8 mouse cellular contexts compared by ENCODE assay signal in the genomic region with DNA sequence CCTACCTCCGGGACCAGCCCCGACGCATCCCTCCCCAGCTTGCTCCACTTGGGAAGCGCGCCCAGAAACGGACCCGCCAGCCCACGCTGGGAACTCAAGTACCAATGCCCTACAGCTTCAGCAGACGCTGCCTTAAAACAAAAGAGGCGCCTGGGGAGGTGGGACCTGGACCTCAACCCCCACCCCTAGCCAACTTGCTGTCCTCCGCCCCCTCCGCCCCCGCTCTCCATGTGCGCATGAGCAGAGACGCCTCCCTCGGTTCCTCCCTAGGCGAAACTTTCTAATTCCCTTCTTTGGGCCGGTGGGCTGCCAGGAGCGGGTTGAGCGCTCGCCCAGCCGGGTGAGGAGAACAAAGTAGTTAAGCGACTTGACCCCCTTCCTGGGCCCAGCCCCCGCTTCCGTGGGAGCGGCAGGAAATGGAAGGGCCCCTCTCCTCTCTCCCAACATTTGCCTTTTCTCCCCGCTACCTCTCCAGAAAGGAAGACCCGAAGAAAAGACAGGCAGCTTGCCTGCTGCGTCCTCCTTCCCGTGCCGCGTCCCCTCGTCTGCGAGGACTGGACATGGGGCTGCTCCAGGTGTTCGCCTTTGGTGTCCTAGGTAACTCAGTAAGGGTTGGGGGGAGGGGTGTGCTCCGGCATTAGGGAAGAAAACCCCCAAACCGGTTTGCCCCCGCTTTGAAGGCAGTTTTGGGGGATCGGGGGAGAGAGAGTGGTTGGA. TPM values are rescaled to one million over a fixed set of nuclear protein-coding genes. Genes with fewer than 3 reads are reported as not detected.
A peak's percentile ranks its signal among the peaks of the same experiment; 100 is the strongest.
DNase-seq lines count a peak whose midpoint lies in the region; ATAC-seq lines count a peak whose summit lies in the region.

A gene (plus strand): TSS at position 230 of the 717 bp plus-strand sequence.

- peak within 1 kb of the TSS; percentile 71 for H3K4me3 ChIP-seq in embryonic facial prominence, embryonic 11.5 days (ENCODE audit: low read depth, low read length)
- H3K4me3 ChIP-seq in heart, embryonic 11.5 days (ENCODE audit: low read depth, low read length) = peak within 1 kb of the TSS; percentile 88
- H3K4me3 ChIP-seq in kidney, embryonic 15.5 days (replicated peaks) = peak within 1 kb of the TSS; percentile 75
- H3K4me3 ChIP-seq in liver, embryonic 12.5 days = peak within 1 kb of the TSS; percentile 46
- peak within 1 kb of the TSS; percentile 48 for H3K4me3 ChIP-seq in neural tube, embryonic 13.5 days

- H3K4me1 ChIP-seq in embryonic facial prominence, embryonic 11.5 days (ENCODE audit: control insufficient read depth, insufficient read depth, low read length) = peaks cover 2% of the 10 kb centered on the region; the same call in 1 of the 2 replicates
- H3K4me1 ChIP-seq in heart, embryonic 11.5 days (ENCODE audit: control insufficient read depth, insufficient read depth, low read length) = peaks cover 49% of the 10 kb centered on the region
- peaks cover 67% of the 10 kb centered on the region for H3K4me1 ChIP-seq in kidney, embryonic 15.5 days
- H3K4me1 ChIP-seq in liver, embryonic 12.5 days = 0 out of 2 replicates have a peak, but pooled peaks cover 5% of the 10 kb centered on the region
- peaks cover 31% of the 10 kb centered on the region for H3K4me1 ChIP-seq in neural tube, embryonic 13.5 days (replicated peaks)

- H3K9ac ChIP-seq in embryonic facial prominence, embryonic 11.5 days (replicated peaks; ENCODE audit: low read length) = peak within 1 kb of the TSS; percentile 79
- H3K9ac ChIP-seq in heart, embryonic 11.5 days (ENCODE audit: low read depth, low read length) = peak within 1 kb of the TSS; percentile 93
- H3K9ac ChIP-seq in kidney, embryonic 15.5 days = peak within 1 kb of the TSS; percentile 76
- H3K9ac ChIP-seq in liver, embryonic 12.5 days = peak within 1 kb of the TSS; percentile 25; the same call in 1 of the 2 replicates
- H3K9ac ChIP-seq in neural tube, embryonic 13.5 days = peak within 1 kb of the TSS; percentile 74

- DNase-seq in cerebellum, postnatal 14 days = peak; percentile 41 to 44
- no peak for DNase-seq in cerebellum, adult 11-12 months
- peak; percentile 80 for DNase-seq in embryonic facial prominence, embryonic 11.5 days (ENCODE audit: low spot score)
- DNase-seq in urinary bladder, postnatal 4 days (ENCODE audit: low spot score in 2 of 2) = peak; percentile 84

- H3K27me3 ChIP-seq in embryonic facial prominence, embryonic 11.5 days (ENCODE audit: control insufficient read depth, insufficient read depth, low read length) = no peaks in the 10 kb centered on the region
- no peaks in the 10 kb centered on the region for H3K27me3 ChIP-seq in heart, embryonic 11.5 days (ENCODE audit: control insufficient read depth, insufficient read depth, low read length)
- H3K27me3 ChIP-seq in kidney, embryonic 15.5 days = no peaks in the 10 kb centered on the region
- H3K27me3 ChIP-seq in liver, embryonic 12.5 days (replicated peaks) = peaks cover 65% of the 10 kb centered on the region
- H3K27me3 ChIP-seq in neural tube, embryonic 13.5 days = peaks cover 62% of the 10 kb centered on the region

- no peaks in the 10 kb centered on the region for H3K9me3 ChIP-seq in embryonic facial prominence, embryonic 11.5 days (replicated peaks; ENCODE audit: control insufficient read depth, low read length)
- no peaks in the 10 kb centered on the region for H3K9me3 ChIP-seq in heart, embryonic 11.5 days (replicated peaks; ENCODE audit: control insufficient read depth, low read length)
- H3K9me3 ChIP-seq in kidney, embryonic 15.5 days (replicated peaks) = no peaks in the 10 kb centered on the region
- H3K9me3 ChIP-seq in liver, embryonic 12.5 days (replicated peaks) = no peaks in the 10 kb centered on the region
- H3K9me3 ChIP-seq in neural tube, embryonic 13.5 days = no peaks in the 10 kb centered on the region

- peak within 1 kb of the TSS; percentile 91 for H3K4me2 ChIP-seq in embryonic facial prominence, embryonic 11.5 days (ENCODE audit: low read depth, low read length)
- peak within 1 kb of the TSS; percentile 78 for H3K4me2 ChIP-seq in heart, embryonic 11.5 days
- peak within 1 kb of the TSS; percentile 81 for H3K4me2 ChIP-seq in kidney, embryonic 15.5 days
- peak within 1 kb of the TSS; percentile 62 for H3K4me2 ChIP-seq in liver, embryonic 12.5 days
- peak within 1 kb of the TSS; percentile 81 for H3K4me2 ChIP-seq in neural tube, embryonic 13.5 days

- H3K27ac ChIP-seq in embryonic facial prominence, embryonic 11.5 days (replicated peaks; ENCODE audit: low read depth, low read length) = peak within 1 kb of the TSS; percentile 72
- peak within 1 kb of the TSS; percentile 92 for H3K27ac ChIP-seq in heart, embryonic 11.5 days (ENCODE audit: low read depth, low read length)
- peak within 1 kb of the TSS; percentile 95 for H3K27ac ChIP-seq in kidney, embryonic 15.5 days
- no peak within 1 kb of the TSS for H3K27ac ChIP-seq in liver, embryonic 12.5 days
- H3K27ac ChIP-seq in neural tube, embryonic 13.5 days (replicated peaks) = peak within 1 kb of the TSS; percentile 18; the same call in 1 of the 2 replicates

- no peaks in the 10 kb centered on the region for H3K36me3 ChIP-seq in embryonic facial prominence, embryonic 11.5 days (replicated peaks; ENCODE audit: control insufficient read depth, insufficient read depth, low read depth, low read length)
- H3K36me3 ChIP-seq in heart, embryonic 11.5 days (ENCODE audit: control insufficient read depth, insufficient read depth, low read length) = peaks cover 4% of the 10 kb centered on the region; the same call in 1 of the 2 replicates
- H3K36me3 ChIP-seq in kidney, embryonic 15.5 days = peaks cover 16% of the 10 kb centered on the region
- H3K36me3 ChIP-seq in liver, embryonic 12.5 days = no peaks in the 10 kb centered on the region
- no peaks in the 10 kb centered on the region for H3K36me3 ChIP-seq in neural tube, embryonic 13.5 days

- ATAC-seq in embryonic facial prominence, embryonic 11.5 days (replicated peaks; ENCODE audit: insufficient number of reproducible peaks, low FRiP score, low TSS enrichment, low read depth) = 0 out of 2 replicates have a peak, but pooled peaks have one; percentile 37
- ATAC-seq in heart, embryonic 11.5 days (replicated peaks; ENCODE audit: insufficient number of reproducible peaks, low FRiP score, low TSS enrichment) = peak; percentile 62
- peak; percentile 49 for ATAC-seq in kidney, embryonic 15.5 days (replicated peaks; ENCODE audit: low FRiP score)
- ATAC-seq in liver, embryonic 12.5 days = no peak
- peak; percentile 40; the same call in 1 of the 2 replicates for ATAC-seq in neural tube, embryonic 13.5 days (ENCODE audit: low read depth)

- 0% methylated on average over 36 of the region's 39 CpGs for WGBS in embryonic facial prominence, embryonic 11.5 days
- under 1% methylated on average over 39 of the region's 39 CpGs for WGBS in heart, embryonic 11.5 days (ENCODE audit: insufficient replicate concordance)
- under 1% methylated on average over 38 of the region's 39 CpGs for WGBS in kidney, embryonic 15.5 days
- 1% methylated on average over 37 of the region's 39 CpGs for WGBS in liver, embryonic 12.5 days (ENCODE audit: insufficient replicate concordance)
- under 1% methylated on average over 39 of the region's 39 CpGs for WGBS in neural tube, embryonic 13.5 days

RNA-seq across cellular contexts. Expression of the gene that starts here (rescaled TPM):
- polyA plus RNA-seq in embryonic facial prominence, embryonic 11.5 days (2014; fragmentation: Nextera tagmentation; extraction: Ambion mirVana) = 42.0 and 42.6 TPM in 2 replicates
- polyA plus RNA-seq in heart, embryonic 11.5 days (2014; fragmentation: Nextera tagmentation; extraction: Ambion mirVana) = 67.4 and 92.3 TPM in 2 replicates
- polyA plus RNA-seq in kidney, embryonic 15.5 days (2015; fragmentation: Nextera tagmentation; extraction: Ambion mirVana) = 134 and 144 TPM in 2 replicates
- 8.3 and 8.6 TPM in 2 replicates for polyA plus RNA-seq in liver, embryonic 12.5 days (2016; fragmentation: Nextera tagmentation; extraction: Ambion mirVana)
- 27.9 and 31.0 TPM in 2 replicates for polyA plus RNA-seq in neural tube, embryonic 13.5 days (2015; fragmentation: Nextera tagmentation; extraction: Ambion mirVana)

Comparison
In these comparisons a context has a peak if more than half of its experiments do, and no peak if none do; other contexts are left out.
1. H3K9ac ChIP-seq: peak in every context shown above with its lines; median percentile 93 in heart, embryonic 11.5 days; 79 in embryonic facial prominence, embryonic 11.5 days; 76 in kidney, embryonic 15.5 days; 74 in neural tube, embryonic 13.5 days; 25 in liver, embryonic 12.5 days.